Mouse (Mus musculus) adrenal gland, adult (tissue): ENCODE results near the gene Dysf.
A peak's percentile ranks its signal among the peaks of the same experiment; 100 is the strongest.

ENCODE experiments used
- DNase-seq, 2 experiments: peaks; one replicate each; pipeline ENCODE4 v3.0.0; 2022 to 2023; ENCODE audit warnings: low spot score in 1 of 2; ENCODE audit not compliant: inconsistent age in 2 of 2

Gene Dysf

DNA sequence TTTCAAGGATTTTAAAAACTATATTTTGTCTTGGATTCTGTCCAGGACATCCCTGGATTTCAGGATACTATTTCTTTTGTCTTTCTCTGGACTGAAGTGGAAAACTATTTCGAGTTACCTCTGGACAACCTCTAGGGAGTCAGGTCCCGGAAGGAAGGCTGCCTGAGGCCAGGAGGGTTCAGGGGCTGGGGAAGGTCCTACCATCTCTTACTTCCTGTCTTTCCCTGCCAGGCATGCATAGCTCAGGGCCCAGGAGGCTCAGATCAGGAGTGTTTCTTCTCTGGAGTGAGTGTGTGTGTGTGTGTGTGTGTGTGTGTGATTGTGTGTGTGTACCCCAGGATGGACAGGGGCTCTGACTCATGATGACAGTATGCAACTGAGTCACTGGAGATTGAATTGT, 40.5 kb downstream of the Dysf start:
- DNase-seq, result peak; percentile 47 to 55

DNA sequence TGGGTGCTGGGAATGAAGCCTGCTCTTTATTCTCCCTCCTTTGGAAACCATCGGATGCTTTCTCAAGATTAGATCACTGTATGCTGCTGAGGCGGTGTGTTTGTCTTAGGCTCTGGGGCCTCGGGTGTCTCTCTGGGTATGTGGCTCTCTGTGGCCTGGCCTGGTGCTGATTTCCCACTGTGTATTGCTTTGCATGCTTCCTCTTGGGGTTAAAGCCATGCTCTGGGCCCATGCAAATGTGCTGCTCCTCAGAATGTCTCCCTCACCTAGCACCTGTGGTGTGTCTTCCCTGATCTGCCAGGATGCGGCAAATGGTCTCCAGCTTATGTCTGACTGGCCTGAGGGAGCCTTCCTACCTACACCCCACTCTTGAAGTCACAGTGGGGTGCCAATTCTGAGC, 41.8 kb downstream of the Dysf start:
- no peak for DNase-seq

DNA sequence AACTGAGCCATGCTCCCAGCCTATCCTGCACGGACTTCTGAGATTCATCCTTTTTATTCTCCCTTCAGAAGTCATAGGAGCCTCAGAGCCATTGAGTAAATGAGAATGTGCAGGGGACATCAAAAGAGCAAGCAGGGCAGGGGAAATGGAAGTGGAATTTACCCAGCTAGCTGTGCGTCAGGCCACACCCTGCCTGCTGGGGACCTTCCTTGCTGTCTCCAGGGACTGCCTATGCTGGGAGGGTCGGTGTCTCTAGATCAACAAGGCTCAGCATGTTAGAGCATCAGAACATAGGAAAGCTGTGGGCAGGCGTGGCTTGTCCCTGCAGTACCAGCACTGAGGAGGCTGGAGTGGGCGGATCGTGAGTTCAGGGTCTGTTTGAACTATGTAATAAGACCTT, 42.6 kb downstream of the Dysf start:
- no peak for DNase-seq

DNA sequence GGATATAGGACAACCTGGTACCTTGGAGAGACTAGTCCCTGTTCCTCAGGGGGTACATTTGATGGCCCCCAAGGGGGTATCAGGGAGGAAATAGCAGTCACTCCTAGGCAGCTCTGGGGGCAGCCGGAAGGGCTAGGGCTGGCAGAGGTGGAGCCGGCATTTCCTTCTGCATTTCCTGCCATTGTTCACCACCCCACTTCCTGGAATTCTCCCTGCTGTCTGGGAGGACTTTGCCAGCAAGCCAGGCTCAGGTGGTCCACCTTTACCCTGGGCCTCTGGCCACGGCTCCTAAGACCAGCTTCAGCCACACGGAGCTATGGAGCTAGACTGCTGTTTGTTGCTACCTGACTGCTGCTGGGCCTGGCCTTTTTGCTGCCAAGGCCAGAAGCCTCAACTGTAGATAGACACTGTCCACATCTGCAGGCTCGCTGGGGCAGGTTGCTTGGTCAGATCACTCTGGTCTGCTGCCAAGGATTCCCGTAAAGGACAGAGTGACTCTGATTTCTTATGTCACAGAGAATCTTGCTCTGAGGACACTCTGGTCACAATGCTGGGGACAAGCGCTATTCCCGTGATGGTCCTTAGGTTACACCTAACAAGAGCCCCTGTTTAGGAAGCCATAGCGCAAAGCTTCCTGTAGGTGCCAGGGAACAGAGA, 45.6 kb downstream of the Dysf start:
- peak; percentile 54 to 64 for DNase-seq

DNA sequence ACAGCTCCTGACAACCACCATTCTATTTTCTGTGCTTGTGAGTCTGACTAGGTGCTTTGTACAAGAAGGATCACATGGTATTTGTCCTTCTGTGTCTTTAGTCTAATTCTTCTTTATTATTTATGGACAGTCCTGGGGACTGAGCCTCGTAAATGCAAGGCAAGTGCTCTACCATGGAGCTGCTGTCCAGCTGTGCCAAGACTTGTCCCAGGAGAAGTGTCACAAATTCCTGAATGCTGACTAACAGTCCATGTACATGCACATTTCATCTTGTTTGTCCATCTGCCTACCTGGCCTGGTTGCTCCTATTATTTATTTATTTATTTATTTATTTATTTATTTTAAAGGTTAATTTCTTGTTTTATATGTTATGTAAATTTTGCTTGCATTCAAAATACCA, 47.2 kb downstream of the Dysf start:
- DNase-seq, result peak; percentile 27 to 61

DNA sequence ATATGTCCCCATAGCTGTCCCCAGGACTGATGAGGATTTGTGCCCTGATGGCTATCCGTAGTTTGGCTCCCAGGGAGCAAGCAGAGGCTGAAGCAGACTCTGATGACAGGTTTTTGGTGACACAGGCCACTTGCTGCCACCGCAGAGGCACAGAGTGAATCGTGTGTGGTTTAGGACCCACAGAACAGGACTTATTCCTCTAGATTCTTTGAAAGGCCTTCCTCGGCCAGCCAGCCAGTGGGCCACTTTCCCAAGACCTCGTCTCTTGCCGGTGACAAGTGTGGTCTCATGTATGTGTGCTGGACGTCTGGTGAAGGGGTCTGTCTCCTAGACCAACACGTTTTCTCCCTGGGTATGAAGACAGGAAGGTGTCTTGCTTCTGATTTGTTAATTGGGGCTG, 48.8 kb downstream of the Dysf start:
- no peak for DNase-seq

DNA sequence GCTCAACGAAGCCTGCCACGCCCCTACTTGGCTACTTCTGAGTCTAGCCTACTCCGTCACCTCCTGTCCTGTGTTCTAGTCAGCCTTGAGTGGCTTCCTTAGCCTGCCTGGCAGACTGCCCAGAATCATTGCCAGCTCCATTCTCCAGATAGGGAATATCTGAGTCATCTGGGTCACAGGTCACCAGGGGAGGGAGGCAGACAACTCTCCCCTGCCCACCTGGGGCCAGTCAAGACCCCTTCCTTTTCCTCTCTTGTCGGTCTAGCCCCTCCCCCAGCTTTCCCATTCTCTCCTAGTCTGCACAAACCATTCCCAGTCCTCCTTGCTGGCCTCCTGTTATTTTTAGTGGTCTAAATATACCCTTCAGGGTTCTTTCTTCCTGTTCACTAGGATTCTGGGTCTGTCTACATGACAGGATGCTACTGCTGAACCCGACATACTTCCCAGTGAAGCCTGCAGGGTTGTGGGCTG, 50.3 kb downstream of the Dysf start:
- DNase-seq, result peak; percentile 85 to 94

DNA sequence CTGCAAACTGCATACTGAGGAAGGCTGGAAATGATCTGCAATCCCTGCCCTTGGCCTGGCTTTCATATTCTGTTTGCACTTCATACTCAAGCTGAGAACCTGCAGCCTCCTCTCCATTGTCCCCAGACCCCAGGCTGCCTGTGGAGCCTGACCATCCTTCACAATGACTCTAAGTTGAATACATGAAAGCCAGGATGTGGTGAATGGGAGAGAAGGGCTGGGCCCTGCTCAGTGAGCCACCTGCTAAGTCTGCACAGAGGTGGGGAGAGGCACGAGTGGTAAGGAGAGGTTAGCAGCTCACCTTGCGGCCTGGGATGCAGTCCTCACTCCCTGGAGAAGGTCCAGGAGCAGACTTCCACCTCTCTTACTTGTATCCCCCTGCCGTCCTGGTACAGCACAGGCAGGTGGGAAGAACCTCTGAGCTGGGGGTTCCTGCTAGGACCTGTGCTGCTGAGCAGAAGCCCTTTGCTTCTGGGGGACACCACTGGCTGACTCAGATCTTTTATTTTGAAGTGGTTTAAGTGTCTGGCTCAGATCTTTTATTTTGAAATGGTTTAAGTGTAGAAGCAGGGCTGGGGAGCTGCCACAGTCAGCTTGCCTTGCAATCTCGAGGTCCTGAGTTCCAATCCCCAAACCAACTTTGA, 51.5 kb downstream of the Dysf start:
- no peak for DNase-seq

DNA sequence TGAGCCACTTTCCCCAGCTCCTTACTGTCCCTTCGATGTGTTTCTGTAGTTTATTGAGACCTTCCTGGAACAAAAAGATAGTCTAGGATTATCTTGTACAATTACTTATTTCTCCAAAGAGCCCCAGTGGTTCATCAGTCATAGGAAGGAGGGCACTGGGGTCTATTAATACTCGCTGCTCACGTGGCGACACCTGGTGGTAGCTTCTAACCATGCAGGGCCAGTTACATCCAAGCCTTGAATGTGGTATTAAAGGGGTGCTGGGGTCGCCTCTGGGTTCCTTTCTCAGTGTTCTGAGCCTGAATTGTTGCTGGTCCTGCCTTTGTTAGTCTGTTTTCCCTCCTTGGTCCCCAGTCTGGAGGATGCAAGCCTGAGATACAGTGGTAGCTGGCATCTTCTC, 52.9 kb downstream of the Dysf start:
- DNase-seq, result peak; percentile 55 to 84

DNA sequence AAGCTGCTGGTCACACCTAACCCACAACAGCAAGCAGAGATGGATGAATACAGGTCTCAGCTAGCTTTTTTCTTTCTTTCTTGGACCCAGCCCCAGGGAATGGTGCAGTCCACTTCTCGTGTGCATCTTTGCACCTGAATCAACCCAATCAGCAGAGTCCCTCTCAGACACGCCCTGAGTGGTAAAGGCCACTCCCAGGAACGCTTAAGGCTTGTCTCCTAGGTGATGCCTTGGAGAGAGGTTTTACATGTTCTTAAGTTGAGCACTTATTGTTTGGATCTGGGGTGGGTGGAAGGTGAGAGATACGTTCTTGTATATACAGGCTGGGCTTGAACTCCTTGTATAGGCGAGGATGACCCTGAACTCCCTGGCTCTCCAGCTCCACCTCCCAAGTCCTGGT, 54.2 kb downstream of the Dysf start:
- DNase-seq, result no peak

DNA sequence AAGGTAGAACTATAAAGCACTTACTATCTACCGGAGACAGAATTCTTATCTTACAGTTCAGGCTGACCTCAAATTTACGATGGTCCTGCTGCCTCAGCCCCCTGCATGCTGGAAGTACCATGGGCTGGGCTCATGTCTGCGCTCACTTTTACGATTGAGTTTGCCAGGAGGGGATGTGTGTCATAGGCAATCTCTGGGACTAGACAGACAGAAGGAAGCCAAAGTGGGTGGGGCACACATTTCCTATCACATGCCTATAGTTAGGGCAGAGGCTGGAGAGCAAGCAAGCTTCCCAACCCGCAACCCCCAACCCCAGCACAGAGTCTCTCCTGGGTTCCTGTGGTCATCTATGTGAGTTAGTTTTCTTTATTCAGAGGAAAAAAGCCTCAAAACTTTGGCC, 59.8 kb downstream of the Dysf start:
- no peak for DNase-seq

DNA sequence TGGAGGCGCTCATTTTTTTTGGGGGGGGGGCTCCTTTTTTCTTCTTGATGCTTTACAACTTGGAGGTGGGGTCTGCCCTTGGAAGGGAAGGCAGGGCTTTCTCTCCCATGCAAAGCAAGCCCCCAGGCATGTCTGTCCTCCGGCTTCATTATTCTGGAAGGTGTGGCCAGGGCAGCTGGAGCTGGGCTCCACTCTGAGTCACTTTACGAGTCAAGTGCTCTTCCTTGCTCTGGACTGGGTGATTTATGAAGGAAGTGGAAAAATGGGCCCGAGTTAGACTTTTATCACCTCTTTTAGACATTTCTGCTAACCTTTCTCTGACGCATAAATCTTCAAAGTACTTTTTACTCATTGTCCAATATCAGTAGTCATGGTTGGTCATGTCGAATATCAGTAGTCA, 61.9 kb downstream of the Dysf start:
- DNase-seq, result no peak

DNA sequence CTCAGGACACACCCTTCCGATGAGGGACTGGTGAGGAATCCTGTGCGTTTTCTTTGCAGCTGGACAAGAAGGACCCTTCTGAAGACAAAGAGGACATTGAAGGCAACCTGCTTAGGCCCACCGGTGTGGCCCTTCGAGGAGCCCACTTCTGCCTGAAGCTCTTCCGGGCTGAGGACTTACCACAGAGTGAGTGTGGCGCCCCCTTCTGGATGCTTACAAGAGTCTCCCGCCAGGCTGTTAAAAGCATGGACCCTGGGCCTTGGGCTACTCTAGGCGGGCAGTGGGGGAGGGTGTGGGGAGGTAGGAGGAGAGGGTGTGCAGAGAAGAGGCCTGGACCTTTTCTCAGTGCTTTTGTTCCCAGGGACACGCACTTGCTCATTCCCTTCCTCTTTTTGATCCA, 64.2 kb downstream of the Dysf start:
- DNase-seq, result peak in 1 of 2 experiments; percentile 40

DNA sequence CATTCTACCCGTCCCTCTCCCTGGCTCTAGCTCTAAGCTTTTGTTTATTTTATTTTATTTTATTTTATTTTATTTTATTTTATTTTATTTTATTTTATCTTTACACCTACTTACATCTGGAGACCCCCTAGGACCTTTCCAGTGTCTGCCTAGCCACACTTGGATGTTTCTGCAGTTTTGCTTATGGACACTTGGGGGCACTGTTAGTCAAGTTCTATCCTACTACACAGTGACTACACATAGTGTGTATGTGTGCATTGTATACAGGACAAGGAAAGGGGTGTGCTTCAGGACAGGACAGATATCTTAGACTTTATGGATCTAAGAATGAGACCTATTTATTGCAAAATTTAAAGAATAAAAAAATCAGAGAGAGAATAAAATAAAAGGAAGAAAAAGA, 69.8 kb downstream of the Dysf start:
- peak in 1 of 2 experiments; percentile 41 for DNase-seq

DNA sequence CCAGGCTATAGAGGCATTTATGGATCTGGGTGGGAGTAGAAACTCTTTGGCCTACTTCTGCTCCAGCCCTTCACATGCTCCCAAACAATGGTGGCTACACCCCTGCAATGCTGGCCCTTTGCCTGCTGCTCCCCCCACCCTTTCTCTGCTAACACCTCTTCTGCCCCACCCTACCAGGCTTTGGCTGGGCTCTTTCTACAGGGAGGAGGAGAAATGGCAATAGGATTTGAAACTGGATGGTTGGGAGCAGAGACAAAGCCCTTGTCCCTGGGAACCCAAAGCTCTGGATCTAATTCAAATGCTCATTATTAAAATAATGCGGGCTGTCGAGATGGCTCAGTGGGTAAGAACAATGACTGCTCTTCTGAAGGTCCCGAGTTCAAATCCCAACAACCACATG, 72.2 kb downstream of the Dysf start:
- DNase-seq, result no peak

DNA sequence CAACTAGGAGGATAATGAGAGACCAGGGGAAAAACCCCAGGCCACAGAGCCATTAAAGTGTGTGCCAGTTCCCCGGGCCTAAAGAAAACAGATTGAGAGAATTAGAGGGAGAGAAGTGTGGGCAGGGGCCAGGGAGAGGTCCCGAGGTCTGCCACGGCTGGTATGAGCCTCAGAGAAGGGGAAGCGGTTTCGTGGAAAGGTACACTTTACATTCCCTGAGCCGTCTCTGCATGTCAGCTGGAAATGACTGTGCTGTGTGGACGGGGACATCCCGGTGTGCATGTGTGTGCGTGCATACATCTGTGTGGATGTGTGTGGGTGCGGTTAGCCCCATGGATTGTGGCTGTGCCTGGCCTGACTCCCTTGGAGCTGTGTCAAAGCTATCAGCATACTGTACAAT, 76.4 kb downstream of the Dysf start:
- no peak for DNase-seq

DNA sequence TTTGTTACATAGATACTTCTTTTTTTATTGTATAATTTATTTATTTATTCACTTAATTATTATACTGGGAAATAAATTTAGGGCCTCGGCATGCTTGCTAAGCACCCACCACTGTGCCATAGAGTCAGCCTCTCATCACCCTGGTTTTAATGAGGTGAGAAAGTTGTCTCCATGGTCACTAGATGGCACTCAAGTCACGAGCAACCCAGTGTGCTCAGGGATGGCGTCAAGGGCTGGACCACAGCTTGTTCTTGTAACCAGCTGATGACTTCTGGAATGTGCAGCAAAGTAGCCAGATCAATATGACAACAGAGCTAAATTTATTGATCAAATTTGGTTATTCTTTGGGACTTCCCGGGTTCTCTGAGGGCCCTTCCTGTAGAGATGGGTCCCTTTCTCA, 85.1 kb downstream of the Dysf start:
- peak in 1 of 2 experiments; percentile 47 for DNase-seq

DNA sequence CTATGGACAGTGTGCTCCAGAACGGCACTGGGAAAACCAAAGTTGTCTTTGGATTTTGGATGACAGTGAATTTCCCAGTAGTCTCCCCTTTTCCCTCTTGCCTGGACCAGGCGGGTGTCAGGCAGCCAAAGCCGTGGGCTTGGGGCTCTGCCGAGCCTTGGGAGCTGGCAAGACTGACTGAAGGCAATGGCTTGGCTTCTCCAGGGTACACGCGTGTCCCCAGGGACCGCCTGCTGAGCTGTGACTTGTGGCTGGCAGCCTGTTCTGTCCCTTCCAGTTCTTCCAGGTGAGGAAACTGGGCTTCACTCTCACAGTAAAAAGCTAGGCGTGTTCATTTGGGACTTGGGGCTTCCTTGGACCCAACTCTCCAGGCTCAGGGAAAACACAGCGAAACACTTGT, 86.1 kb downstream of the Dysf start:
- peak in 1 of 2 experiments; percentile 49 for DNase-seq

DNA sequence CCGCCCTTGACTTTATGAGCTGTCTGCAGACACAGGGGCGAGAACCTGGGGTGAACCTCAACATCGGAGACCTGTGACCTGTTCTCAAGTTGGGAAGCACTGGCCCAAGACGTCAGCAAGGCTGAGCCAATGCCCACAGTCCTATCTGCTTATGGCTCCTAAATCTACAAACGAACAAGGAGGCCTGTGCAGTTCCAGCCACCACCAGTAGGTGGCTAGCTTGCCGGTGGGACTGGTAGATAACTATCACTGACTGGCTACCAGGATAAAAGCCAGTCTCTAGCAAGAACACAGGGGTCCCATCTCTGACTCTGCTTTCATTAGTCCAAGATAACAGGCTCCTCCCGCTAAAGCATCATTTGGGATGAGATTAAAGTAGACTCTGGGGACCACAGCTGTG, 86.6 kb downstream of the Dysf start:
- peak; percentile 60 to 89 for DNase-seq

DNA sequence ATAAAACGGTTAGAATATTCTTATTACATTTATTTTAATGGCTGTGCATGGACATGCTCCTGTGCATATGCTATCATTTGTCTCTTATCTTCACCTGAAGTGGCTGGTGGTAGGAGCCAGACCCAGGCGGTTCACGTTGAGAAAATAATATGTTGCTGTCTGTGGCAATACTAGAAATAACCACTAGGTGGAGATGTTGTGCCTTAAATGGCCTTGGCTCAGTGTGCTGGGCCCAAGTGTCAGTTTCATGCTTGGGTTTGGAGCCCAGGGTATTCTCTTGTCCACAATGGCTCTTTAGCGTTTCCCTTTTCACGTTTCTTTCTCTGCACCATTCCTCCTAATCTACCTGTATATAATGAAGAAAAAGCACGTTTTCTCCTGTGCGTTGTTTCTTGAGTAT, 87.5 kb downstream of the Dysf start:
- DNase-seq, result peak; percentile 29 to 89

DNA sequence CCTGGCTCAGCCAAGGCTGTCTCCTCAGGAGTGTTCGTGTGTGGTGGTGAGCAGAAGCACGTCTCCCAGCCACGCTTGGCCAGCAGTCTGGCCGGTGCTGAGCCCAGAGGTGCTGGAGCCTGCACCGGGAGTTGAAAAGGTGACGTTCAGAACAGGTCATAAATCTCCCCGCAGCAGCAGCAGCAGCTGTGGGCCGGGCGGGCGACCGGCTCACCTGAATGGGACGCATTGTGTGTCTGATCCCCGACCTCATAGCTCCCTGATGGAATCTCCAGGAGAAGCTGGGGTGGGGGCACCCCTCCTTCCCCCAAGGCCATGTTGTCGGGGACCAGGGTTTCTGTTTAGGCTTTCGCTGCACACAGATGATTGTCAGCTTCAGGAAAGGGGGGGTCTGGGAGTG, 93.6 kb downstream of the Dysf start:
- DNase-seq, result no peak

DNA sequence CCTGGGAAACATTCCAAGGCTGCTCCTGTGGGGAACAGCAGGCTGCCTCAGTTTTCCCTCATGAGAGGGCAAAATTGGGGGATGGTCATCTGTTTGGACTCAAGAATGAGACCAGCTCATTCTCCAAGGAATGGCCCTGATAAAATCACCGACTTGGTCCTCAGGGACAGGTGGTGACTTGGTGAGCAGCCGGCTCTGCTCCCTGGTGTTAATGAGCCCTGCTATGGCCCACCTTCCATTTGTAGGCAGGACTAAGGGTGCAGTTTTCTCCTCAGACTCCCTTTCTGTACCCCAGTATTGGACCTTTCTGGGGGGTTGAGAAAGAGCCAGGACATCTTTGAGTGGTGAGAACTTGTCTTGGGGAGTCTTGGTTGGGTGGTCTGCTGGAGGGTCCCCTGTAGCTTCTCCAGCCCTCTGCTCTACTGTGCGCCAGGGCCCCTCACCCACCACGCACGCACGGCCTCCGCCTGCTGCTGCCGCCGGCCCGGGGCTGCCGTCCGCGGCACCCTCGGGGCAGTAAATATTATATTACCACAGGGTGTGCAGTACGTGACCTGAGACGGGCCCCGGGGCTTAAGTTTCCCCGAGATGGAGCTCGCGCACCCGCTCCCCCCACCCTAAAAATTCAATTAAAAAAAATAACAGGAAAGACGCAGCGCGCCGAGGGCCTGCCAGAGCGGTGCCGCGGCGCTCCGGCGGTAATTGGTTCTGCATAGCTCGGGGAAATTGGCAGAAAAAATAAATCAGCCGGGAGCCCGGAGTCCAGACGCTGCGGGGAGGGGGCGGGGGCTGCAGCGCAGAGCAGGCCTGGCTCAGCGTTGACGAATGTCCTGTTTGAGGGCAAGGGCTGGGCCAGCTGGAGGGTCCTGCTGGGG, 97.0 kb downstream of the Dysf start:
- peak; percentile 34 to 65 for DNase-seq
